Mouse (Mus musculus): ENCODE results near the gene Zfp800. TPM values are rescaled to one million over a fixed set of nuclear protein-coding genes. Genes with fewer than 3 reads are reported as not detected.

Gene Zfp800
- total RNA-seq (2014; fragmentation: Nextera tagmentation): 235 and 288 TPM in 2 replicates
- total RNA-seq (2017): 112 and 122 TPM in 2 replicates
- 81.2 and 95.3 TPM in 2 replicates for polyA plus RNA-seq (2012)

GRCm38 (mm10) chr6:28397681-28398203 lies at the start of gene Zfp800:
TSS of gene Zfp800 (minus strand) at chr6:28398005.
- Histone ChIP-seq H3K27me3 (ENCODE audit: insufficient read depth, low read length) (peaks cover 29% of the 10 kb centered on the region), H3K9me3 (replicated peaks) (no peaks in the 10 kb centered on the region), H3K36me3 (replicated peaks) (no peaks in the 10 kb centered on the region), H3K4me3 (ENCODE audit: low read depth, low read length) (no peak within 1 kb of the TSS), H3K4me1 (ENCODE audit: insufficient read depth, low read depth, low read length) (no peaks in the 10 kb centered on the region)
- TF ChIP-seq GATA2 (IDR thresholded peaks at IDR 0.05; ENCODE audit: borderline replicate concordance, low read depth, low read length) (no peak), POLR2AphosphoS5 (IDR thresholded peaks at IDR 0.05; ENCODE audit: insufficient replicate concordance, low read depth, low read length) (no peak), GATA1 (IDR thresholded peaks at IDR 0.05; ENCODE audit: borderline replicate concordance, low read length) (no peak), CTCF (IDR thresholded peaks at IDR 0.05; ENCODE audit: low read depth, low read length) (no peak), TAL1 (conservative IDR thresholded peaks at IDR 0.05; ENCODE audit: low read depth, low read length) (no peak)
- DNase-seq (ENCODE audit: low spot score) (no peak), ATAC-seq (ENCODE audit: extremely low read depth, insufficient number of reproducible peaks, low FRiP score, poor library complexity, severe bottlenecking) (no peak)

- no peak for TF ChIP-seq POLR2AphosphoS5 (IDR thresholded peaks at IDR 0.05; ENCODE audit: insufficient replicate concordance, low read depth, low read length)
- Histone ChIP-seq H3K36me3 (replicated peaks) (peaks cover 13% of the 10 kb centered on the region), H3K4me1 (ENCODE audit: insufficient read depth, low read depth, low read length) (peaks cover 4% of the 10 kb centered on the region; the same call in 1 of the 2 replicates), H3K4me3 (ENCODE audit: low read depth, low read length) (no peak overlapping the region), H3K27me3 (ENCODE audit: insufficient read depth, low read length) (peaks cover 22% of the 10 kb centered on the region), H3K9me3 (replicated peaks) (no peaks in the 10 kb centered on the region)
- no peak for DNase-seq (ENCODE audit: low spot score)
- ATAC-seq (ENCODE audit: extremely low read depth, insufficient number of reproducible peaks, low FRiP score, poor library complexity, severe bottlenecking): no peak
These were observed 33.7 kb upstream of the Zfp800 start for GRCm38 (mm10) chr6:28431538-28431855.

- ATAC-seq (ENCODE audit: extremely low read depth, insufficient number of reproducible peaks, low FRiP score, poor library complexity, severe bottlenecking): no peak
- Histone ChIP-seq H3K4me3 (ENCODE audit: low read depth, low read length) (no peak overlapping the region), H3K36me3 (replicated peaks) (peaks cover 18% of the 10 kb centered on the region), H3K27me3 (ENCODE audit: insufficient read depth, low read length) (peaks cover 22% of the 10 kb centered on the region), H3K4me1 (ENCODE audit: insufficient read depth, low read depth, low read length) (peaks cover 4% of the 10 kb centered on the region; the same call in 1 of the 2 replicates), H3K9me3 (replicated peaks) (no peaks in the 10 kb centered on the region)
- no peak for DNase-seq (ENCODE audit: low spot score)
- TF ChIP-seq CTCF (IDR thresholded peaks at IDR 0.05; ENCODE audit: low read depth, low read length): no peak
- TF ChIP-seq POLR2AphosphoS5 (IDR thresholded peaks at IDR 0.05; ENCODE audit: insufficient replicate concordance, low read depth, low read length): no peak
- TF ChIP-seq GATA2 (IDR thresholded peaks at IDR 0.05; ENCODE audit: borderline replicate concordance, low read depth, low read length): no peak
- TF ChIP-seq GATA1 (IDR thresholded peaks at IDR 0.05; ENCODE audit: borderline replicate concordance, low read length): no peak
- TF ChIP-seq TAL1 (conservative IDR thresholded peaks at IDR 0.05; ENCODE audit: low read depth, low read length): no peak
These were observed 33.2 kb upstream of the Zfp800 start for GRCm38 (mm10) chr6:28430795-28431537.

GRCm38 (mm10) chr6:28429870-28430269 lies 32.1 kb upstream of the Zfp800 start:
- no peaks in the 10 kb centered on the region for H3K9me3 ChIP-seq (replicated peaks)
- peaks cover 28% of the 10 kb centered on the region for H3K36me3 ChIP-seq (replicated peaks)
- H3K4me1 ChIP-seq (ENCODE audit: insufficient read depth, low read depth, low read length): peaks cover 8% of the 10 kb centered on the region
- H3K27me3 ChIP-seq (ENCODE audit: insufficient read depth, low read length): peaks cover 13% of the 10 kb centered on the region
- no peak for ATAC-seq (ENCODE audit: extremely low read depth, insufficient number of reproducible peaks, low FRiP score, poor library complexity, severe bottlenecking)
- TF ChIP-seq POLR2AphosphoS5 (IDR thresholded peaks at IDR 0.05; ENCODE audit: insufficient replicate concordance, low read depth, low read length) (no peak), GATA2 (IDR thresholded peaks at IDR 0.05; ENCODE audit: borderline replicate concordance, low read depth, low read length) (no peak)
- no peak for DNase-seq (ENCODE audit: low spot score)
- no peak overlapping the region for H3K4me3 ChIP-seq (ENCODE audit: low read depth, low read length)

DNA sequence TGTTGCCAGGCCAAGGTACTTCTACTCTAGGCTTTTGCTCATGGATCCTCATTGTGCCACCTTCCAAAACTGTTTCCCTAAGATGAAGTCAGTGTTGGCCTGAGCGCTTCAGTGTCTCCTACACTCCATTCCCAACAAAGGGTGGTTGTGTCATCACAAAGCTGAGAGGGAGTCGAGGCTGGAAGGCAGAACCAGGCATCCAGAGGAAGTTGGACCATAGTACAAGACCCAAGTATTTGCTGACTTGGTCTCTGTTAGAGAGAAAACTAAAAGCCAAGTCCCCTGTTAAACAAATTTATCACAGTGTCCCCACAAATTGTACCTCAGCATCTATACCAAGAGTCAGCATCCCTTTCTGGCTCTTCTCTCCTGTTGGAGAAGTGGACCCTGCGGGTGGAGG lies 30.5 kb upstream of the Zfp800 start, which contains the start of gene Gcc1:
TSS of gene Gcc1 (minus strand) at position 101 of the 400 bp plus-strand sequence.
- TF ChIP-seq POLR2AphosphoS5 (IDR thresholded peaks at IDR 0.05; ENCODE audit: insufficient replicate concordance, low read depth, low read length) (no peak), GATA2 (IDR thresholded peaks at IDR 0.05; ENCODE audit: borderline replicate concordance, low read depth, low read length) (no peak), CTCF (IDR thresholded peaks at IDR 0.05; ENCODE audit: low read depth, low read length) (no peak), TAL1 (conservative IDR thresholded peaks at IDR 0.05; ENCODE audit: low read depth, low read length) (no peak)
- Histone ChIP-seq H3K27me3 (ENCODE audit: insufficient read depth, low read length) (peaks cover 8% of the 10 kb centered on the region; the same call in 1 of the 2 replicates), H3K9me3 (replicated peaks) (no peaks in the 10 kb centered on the region), H3K36me3 (replicated peaks) (peaks cover 34% of the 10 kb centered on the region), H3K4me3 (ENCODE audit: low read depth, low read length) (no peak within 1 kb of the TSS), H3K4me1 (ENCODE audit: insufficient read depth, low read depth, low read length) (peaks cover 19% of the 10 kb centered on the region)
- ATAC-seq (ENCODE audit: extremely low read depth, insufficient number of reproducible peaks, low FRiP score, poor library complexity, severe bottlenecking) (no peak), DNase-seq (ENCODE audit: low spot score) (no peak)

DNA sequence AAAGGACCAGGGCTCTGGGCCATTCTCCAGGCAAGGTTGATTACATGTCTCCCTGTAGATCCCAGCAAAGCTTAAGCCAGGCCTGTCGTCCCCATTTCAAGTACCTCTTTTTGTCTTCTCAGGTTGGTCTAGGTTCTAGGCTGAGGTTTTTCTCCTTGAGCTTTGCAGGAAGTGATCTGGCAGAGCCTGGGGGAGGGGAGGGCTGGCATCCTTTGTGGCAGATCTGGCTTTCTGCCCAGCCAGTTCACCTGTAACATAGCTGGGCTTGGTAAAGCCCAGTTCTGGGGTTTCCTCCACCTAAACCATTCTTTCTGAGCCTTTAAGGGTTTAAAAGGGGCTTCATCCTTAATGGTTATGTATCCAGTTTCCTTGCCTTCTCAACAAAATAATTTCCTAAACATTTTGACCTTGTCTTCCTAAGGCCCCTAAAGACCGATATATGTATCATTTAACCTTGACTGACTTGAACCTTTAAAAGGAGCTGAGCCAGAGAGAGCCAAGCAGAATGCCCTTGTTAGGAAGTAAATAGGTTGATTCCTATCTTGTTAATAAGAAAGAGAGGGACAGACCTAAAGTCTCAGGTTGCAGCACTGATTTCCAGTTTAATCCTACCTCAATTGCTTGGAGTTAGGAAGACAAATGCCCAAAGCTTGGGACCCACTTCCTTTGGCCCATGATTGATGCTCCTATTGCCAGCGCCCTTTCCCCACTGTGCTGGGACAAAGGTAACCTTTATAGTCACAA lies 29.5 kb upstream of the Zfp800 start, which contains the start of gene Fscn3:
TSS of gene Fscn3 (plus strand) at position 694 of the 744 bp plus-strand sequence.
- peaks cover 27% of the 10 kb centered on the region for H3K4me1 ChIP-seq (ENCODE audit: insufficient read depth, low read depth, low read length)
- peaks cover 34% of the 10 kb centered on the region for H3K36me3 ChIP-seq (replicated peaks)
- 0 out of 2 replicates have a peak, but pooled peaks cover 5% of the 10 kb centered on the region for H3K27me3 ChIP-seq (ENCODE audit: insufficient read depth, low read length)
- H3K9me3 ChIP-seq (replicated peaks): no peaks in the 10 kb centered on the region
- no peak within 1 kb of the TSS for H3K4me3 ChIP-seq (ENCODE audit: low read depth, low read length)
- ATAC-seq (ENCODE audit: extremely low read depth, insufficient number of reproducible peaks, low FRiP score, poor library complexity, severe bottlenecking): no peak
- no peak for TF ChIP-seq TAL1 (conservative IDR thresholded peaks at IDR 0.05; ENCODE audit: low read depth, low read length)
- no peak for TF ChIP-seq GATA1 (IDR thresholded peaks at IDR 0.05; ENCODE audit: borderline replicate concordance, low read length)
- TF ChIP-seq GATA2 (IDR thresholded peaks at IDR 0.05; ENCODE audit: borderline replicate concordance, low read depth, low read length): no peak
- no peak for TF ChIP-seq POLR2AphosphoS5 (IDR thresholded peaks at IDR 0.05; ENCODE audit: insufficient replicate concordance, low read depth, low read length)
- TF ChIP-seq CTCF (IDR thresholded peaks at IDR 0.05; ENCODE audit: low read depth, low read length): no peak
- no peak for DNase-seq (ENCODE audit: low spot score)
